Mouse (Mus musculus): ENCODE results near the gene Nav2.

The Nav2 gene

DNA sequence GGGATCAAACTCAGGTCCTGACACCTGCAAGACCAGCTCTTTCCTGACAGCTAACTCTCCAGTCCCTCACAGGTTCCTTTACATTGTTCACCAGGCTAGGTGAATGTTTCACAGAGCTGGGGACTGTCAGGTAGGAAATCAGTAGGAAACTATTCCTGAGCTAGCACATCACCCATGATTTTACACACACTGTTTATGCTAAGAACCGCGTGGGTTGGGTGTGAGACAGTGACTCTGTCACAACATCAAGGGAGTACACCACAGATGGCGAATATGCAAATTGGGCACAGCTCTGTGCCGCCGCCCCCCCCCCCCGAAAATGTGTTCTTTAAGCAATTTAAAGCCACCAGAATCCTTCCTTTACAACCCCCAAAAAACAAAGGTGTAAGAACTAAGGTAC is 586.1 kb downstream of the Nav2 start:
- no peak for DNase-seq (ENCODE audit: extremely low read depth, insufficient read length, low spot score)

- no peak for DNase-seq (ENCODE audit: extremely low read depth, insufficient read length, low spot score)
Measured at GRCm38 (mm10) chr7:49496111-49496510, 587.6 kb downstream of the Nav2 start.

- DNase-seq (ENCODE audit: extremely low read depth, insufficient read length, low spot score) = no peak
Measured at GRCm38 (mm10) chr7:49496766-49497425, 588.4 kb downstream of the Nav2 start.

GRCm38 (mm10) chr7:49497426-49497892 is 588.9 kb downstream of the Nav2 start:
- DNase-seq (ENCODE audit: extremely low read depth, insufficient read length, low spot score) = no peak

- DNase-seq (ENCODE audit: extremely low read depth, insufficient read length, low spot score) = no peak
Measured at GRCm38 (mm10) chr7:49499598-49499997, 591.1 kb downstream of the Nav2 start.

DNA sequence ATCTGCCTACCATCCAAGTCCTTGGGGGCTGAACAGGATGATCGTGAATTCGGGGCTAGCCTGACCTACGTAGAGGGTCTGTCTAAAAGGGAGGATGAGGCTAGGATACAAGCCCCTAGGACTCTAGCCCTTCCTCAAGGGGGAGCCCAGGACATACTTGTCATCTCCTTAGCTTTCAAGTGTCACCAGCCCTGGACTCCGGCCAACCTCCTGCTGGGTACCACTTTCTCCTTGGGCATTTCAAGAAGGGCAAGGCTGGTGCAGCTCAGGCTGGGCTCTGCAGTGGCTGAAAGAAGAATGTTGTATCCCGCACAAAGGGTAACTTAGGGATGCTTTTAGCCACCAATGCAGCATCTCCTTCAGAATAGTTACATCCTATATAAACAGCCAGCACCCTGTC is 592.4 kb downstream of the Nav2 start:
- DNase-seq (ENCODE audit: extremely low read depth, insufficient read length, low spot score) = no peak

DNA sequence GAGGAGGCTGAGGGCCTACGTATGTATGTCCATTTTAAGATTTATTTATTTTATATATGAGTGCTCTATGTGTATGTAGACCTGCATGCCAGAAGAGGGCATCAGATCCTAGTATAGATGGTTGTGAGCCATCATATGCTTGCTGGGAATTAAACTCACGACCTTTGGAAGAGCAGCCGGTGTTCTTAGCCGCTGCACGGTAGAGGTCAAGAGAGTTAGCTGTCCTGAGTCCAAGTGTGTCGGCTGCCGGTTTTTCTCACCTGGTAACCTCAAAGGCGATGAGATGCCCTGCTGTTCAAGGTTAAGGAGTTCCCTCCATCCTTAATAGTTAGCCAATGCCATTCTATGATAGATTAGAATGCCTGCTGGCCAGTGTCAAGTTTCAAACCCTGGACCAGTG is 594.9 kb downstream of the Nav2 start:
- DNase-seq (ENCODE audit: extremely low read depth, insufficient read length, low spot score) = no peak

DNA sequence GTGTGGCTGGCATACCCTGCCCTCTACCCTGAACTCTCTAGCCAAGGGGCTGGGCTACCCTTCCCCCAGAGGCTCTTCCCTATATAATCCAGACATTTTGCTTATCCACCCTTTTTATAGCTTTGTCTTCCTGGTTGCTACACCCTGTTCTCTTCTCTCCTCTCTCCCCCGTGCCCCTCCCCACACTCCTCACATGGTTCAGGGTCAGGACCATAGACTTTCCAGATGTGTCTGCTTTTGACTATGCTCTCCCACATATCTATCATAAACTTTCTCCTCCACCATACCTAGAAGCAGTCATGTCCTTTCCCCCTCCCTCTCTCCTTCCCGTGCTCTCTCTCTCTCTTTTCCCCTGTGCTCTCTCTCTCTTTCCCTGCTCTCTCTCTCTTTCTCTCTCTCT is 595.4 kb downstream of the Nav2 start:
- DNase-seq (ENCODE audit: extremely low read depth, insufficient read length, low spot score) = no peak

DNA sequence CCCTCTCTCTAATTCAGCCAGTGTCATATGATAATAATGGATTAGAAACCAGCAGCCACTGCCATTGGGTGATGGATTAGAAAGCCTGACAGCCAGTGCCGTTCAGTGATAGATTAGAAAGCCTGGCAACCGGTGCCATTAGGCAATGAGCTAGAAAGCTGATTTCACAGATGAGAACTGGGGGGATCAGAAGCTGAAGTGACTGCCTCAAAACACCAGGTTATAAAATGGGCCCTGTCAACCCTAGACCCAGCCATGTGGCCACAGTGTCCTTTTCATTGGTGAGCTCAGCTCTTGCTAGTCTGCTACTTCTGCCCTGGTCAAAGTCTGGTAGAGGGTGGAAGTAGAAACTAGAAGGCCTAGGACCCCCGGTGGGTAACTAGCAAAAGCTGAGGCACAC is 595.8 kb downstream of the Nav2 start:
- no peak for DNase-seq (ENCODE audit: extremely low read depth, insufficient read length, low spot score)

- no peak for DNase-seq (ENCODE audit: extremely low read depth, insufficient read length, low spot score)
Measured at GRCm38 (mm10) chr7:49505024-49505423, 596.5 kb downstream of the Nav2 start.

DNA sequence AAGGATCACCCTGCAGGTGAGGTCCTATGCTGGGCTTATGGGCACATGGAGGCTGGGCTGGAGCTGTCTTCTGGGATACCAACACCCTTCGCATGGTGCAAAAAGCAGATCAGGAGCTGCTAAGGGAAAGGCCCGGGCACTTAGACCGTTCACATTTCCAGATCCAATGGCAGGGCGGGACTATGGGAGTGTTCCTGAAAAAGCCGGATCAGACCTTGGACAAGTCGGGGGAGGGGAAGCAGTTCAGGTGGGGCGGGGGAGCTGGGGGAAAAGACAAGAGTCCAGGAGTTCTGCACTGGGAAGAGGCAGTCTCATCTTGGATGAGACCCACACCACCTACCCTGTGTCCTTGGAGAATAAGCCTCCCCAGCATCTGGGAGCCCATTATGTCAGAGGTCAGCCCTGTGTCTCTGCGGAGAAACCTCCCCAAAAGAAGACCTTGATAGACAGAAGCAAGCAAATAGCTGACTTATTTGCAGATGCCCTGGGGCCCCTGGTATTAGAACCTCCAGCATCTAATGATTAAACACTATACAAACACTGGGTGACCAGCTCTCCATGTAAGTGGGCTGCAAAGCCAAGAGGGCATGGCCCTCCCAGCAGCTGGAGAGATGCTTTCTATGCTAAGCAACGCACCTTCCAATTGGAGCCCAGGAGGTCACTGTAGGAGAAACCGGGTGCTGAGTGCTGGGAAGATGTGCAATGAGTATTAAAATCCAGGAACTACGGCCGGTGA is 597.7 kb downstream of the Nav2 start:
- DNase-seq (ENCODE audit: extremely low read depth, insufficient read length, low spot score) = no peak

GRCm38 (mm10) chr7:49507943-49508506 is 599.5 kb downstream of the Nav2 start:
- no peak for DNase-seq (ENCODE audit: extremely low read depth, insufficient read length, low spot score)

GRCm38 (mm10) chr7:49511820-49512453 is 603.4 kb downstream of the Nav2 start:
- no peak for DNase-seq (ENCODE audit: extremely low read depth, insufficient read length, low spot score)

DNA sequence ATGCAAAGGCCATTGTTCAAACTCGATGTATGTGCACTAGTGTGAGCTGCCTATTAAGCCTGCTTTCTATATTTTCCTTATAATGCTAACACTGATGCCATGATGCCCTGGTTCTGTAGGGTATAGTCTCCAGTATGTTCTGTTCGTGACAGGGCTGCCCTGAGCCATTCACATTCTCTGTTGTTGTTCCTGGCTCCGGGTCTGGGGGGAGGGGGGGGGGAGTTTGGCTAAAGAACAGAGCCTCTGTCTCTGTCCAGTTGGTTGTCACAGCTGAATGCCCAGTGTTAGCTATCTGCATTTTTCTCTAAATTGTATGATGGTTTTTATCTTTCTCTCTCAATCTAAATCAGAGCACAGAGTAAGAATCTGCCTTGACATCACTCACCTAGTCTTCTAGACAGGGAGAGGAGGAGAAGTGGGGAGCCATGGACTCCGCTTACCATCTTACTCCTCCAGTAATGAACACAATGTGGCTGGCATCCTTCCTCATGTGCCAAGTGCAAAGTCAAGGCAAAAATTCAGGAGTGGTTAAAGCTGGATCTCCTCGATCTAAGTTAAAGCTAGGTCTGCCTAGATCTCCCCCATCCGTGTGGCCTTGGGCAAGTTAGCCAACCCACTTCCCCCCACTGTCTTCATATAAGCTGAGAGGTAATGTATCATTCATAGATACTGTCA is 605.4 kb downstream of the Nav2 start:
- no peak for DNase-seq (ENCODE audit: extremely low read depth, insufficient read length, low spot score)

DNA sequence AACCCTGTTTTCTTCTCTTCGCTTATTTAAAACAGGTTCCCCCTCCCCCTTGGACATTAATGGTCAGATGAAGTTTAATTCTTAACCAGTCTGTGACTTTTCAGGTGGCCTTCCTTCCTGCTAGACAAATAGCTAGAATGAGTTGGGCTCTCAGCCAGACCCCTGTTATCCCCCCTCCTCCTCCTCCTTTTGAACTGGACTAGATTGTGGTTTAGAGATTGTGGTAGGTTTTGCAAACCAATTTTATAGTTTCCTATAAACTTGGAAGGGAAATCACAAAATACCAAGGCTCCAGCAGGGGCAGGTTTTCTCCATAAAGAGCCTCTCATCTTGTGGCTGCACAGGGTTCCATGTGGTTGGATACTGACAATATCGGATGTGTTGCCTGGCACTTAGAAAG is 606.5 kb downstream of the Nav2 start:
- DNase-seq (ENCODE audit: extremely low read depth, insufficient read length, low spot score) = no peak

- no peak for DNase-seq (ENCODE audit: extremely low read depth, insufficient read length, low spot score)
Measured at GRCm38 (mm10) chr7:49520504-49520903, 612.0 kb downstream of the Nav2 start.

- DNase-seq (ENCODE audit: extremely low read depth, insufficient read length, low spot score) = no peak
Measured at GRCm38 (mm10) chr7:49521349-49521748, 612.8 kb downstream of the Nav2 start.

GRCm38 (mm10) chr7:49521976-49522375 is 613.5 kb downstream of the Nav2 start:
- DNase-seq (ENCODE audit: extremely low read depth, insufficient read length, low spot score) = no peak

- peak; percentile 21 for DNase-seq (ENCODE audit: extremely low read depth, insufficient read length, low spot score)
Measured at GRCm38 (mm10) chr7:49522411-49523114, 614.0 kb downstream of the Nav2 start.

DNA sequence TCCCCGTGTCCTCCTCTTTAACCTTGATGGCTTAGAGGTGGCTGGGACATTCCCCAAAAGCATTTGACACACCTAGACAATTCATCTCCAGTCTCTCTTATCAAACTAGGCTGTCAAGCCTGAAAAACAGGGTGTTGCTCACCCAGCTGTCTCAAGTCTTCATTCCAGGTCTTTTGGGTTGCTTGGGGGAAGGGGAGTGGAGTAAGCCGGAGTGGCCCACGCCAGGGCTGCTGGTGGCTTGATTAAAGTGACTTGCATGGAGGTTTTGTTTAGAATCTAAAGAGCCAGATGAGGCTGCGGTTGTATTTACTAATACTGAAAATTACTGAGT is 614.6 kb downstream of the Nav2 start:
- DNase-seq (ENCODE audit: extremely low read depth, insufficient read length, low spot score) = no peak
